Comparison of ENCODE assay signal across 13 mouse cellular contexts in the genomic region with DNA sequence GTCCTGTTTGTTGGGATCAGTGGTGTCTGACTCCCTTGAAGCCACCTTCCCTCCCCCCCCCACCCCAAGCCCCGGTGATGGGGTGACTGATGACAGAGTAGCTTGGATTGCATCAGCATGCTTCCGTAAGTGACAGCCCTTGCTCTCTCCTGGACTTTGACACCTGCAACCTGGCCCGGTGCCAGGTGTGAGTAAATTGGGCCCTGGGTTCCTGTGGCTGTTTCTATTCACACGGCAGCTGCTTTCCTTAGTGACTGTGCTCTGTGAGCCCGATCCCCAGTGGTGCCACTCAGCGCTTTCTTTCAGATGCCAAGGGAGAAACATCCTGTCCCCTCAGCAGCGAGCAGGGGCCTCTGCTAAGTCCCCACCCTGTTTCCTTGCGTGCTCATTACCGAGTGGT.
A peak's percentile ranks its signal among the peaks of the same experiment; 100 is the strongest.
DNase-seq lines count a peak whose midpoint lies in the region; ATAC-seq and TF ChIP-seq lines count a peak whose summit lies in the region.
"Had no signal": no experiment of that assay in that cellular context is flagged by ENCODE, and none has a peak within 500 bp of the region (broad histone marks: within the 10 kb centered on the region; RNA-seq: fewer than 3 reads in every experiment).

No protein-coding gene starts in this region.

- DNase-seq in heart, embryonic 10.5 days (ENCODE audit: low spot score), result no peak
- DNase-seq in heart, postnatal 14 days, result no peak
- peak; percentile 72 for DNase-seq in liver, adult 2 months (ENCODE audit: extremely low read depth, low read depth, low spot score)
- DNase-seq in thymus, adult 2 months, result peak; percentile 23
- DNase-seq in urinary bladder, postnatal 10 days (ENCODE audit: low spot score), result no peak
- no peak for DNase-seq in spleen, postnatal 36 days (ENCODE audit: low spot score in 2 of 2)
- DNase-seq: B cell, adult 2 months had no signal

- H3K79me2 ChIP-seq in liver, adult 2 months (ENCODE audit: control insufficient read depth, insufficient read depth, low read length), result no peaks in the 10 kb centered on the region

- no peak overlapping the region for H3K4me2 ChIP-seq in forebrain, embryonic 15.5 days (replicated peaks)
- H3K4me2 ChIP-seq: heart, embryonic 12.5 days; hindbrain, embryonic 14.5 days; midbrain, embryonic 12.5 days; neural tube, embryonic 12.5 days had no signal

- peak; percentile 26 for ATAC-seq in CD4-positive, CD25-positive, alpha-beta regulatory T cell, adult 4 months
- ATAC-seq in forebrain, embryonic 15.5 days (replicated peaks), result no peak

- H3K27me3 ChIP-seq in heart, embryonic 10.5 days (ENCODE audit: insufficient read depth, poor library complexity, severe bottlenecking), result no peaks in the 10 kb centered on the region
- H3K27me3 ChIP-seq in liver, adult 2 months (ENCODE audit: control insufficient read depth, insufficient read depth, low read length), result no peaks in the 10 kb centered on the region
- H3K27me3 ChIP-seq in thymus, adult 2 months (ENCODE audit: control insufficient read depth, insufficient read depth, low read length), result no peaks in the 10 kb centered on the region
- no peaks in the 10 kb centered on the region for H3K27me3 ChIP-seq in forebrain, embryonic 15.5 days
- H3K27me3 ChIP-seq: heart, embryonic 12.5 days; midbrain, embryonic 12.5 days; neural tube, embryonic 12.5 days had no signal

- H3K4me1 ChIP-seq in heart, embryonic 10.5 days, result peaks cover 44% of the 10 kb centered on the region
- H3K4me1 ChIP-seq in liver, adult 2 months (ENCODE audit: control insufficient read depth, insufficient read depth, low read length), result peaks cover 10% of the 10 kb centered on the region
- H3K4me1 ChIP-seq in thymus, adult 2 months (replicated peaks; ENCODE audit: control insufficient read depth, insufficient read depth, low read length), result peaks cover 55% of the 10 kb centered on the region
- peaks cover 11% of the 10 kb centered on the region for H3K4me1 ChIP-seq in forebrain, embryonic 15.5 days
- H3K4me1 ChIP-seq: midbrain, embryonic 12.5 days had no signal

- WGBS in heart, embryonic 10.5 days, result 66% methylated on average over 9 of the region's 9 CpGs
- 47% methylated on average over 9 of the region's 9 CpGs for WGBS in liver, adult 2 months
- 4% methylated on average over 9 of the region's 9 CpGs for WGBS in thymus, adult 2 months
- WGBS in forebrain, embryonic 15.5 days, result 29% methylated on average over 9 of the region's 9 CpGs

- H3K9ac ChIP-seq in liver, adult 2 months (ENCODE audit: low read depth, low read length), result no peak overlapping the region
- H3K9ac ChIP-seq in forebrain, embryonic 15.5 days (replicated peaks), result no peak overlapping the region
- H3K9ac ChIP-seq: heart, embryonic 12.5 days; hindbrain, embryonic 14.5 days; midbrain, embryonic 12.5 days; neural tube, embryonic 12.5 days had no signal

- no peaks in the 10 kb centered on the region for H3K36me3 ChIP-seq in heart, embryonic 10.5 days
- H3K36me3 ChIP-seq in liver, adult 2 months (ENCODE audit: control insufficient read depth, insufficient read depth, low read length), result no peaks in the 10 kb centered on the region
- no peaks in the 10 kb centered on the region for H3K36me3 ChIP-seq in thymus, adult 2 months (ENCODE audit: control insufficient read depth, insufficient read depth, low read length)
- no peaks in the 10 kb centered on the region for H3K36me3 ChIP-seq in forebrain, embryonic 15.5 days
- H3K36me3 ChIP-seq: heart, embryonic 12.5 days; midbrain, embryonic 12.5 days; neural tube, embryonic 12.5 days had no signal

- no peaks in the 10 kb centered on the region for H3K9me3 ChIP-seq in heart, embryonic 10.5 days
- H3K9me3 ChIP-seq in forebrain, embryonic 15.5 days, result no peaks in the 10 kb centered on the region
- H3K9me3 ChIP-seq: heart, embryonic 12.5 days; midbrain, embryonic 12.5 days; neural tube, embryonic 12.5 days had no signal

- H3K4me3 ChIP-seq in heart, embryonic 10.5 days, result no peak overlapping the region
- H3K4me3 ChIP-seq in liver, adult 2 months (ENCODE audit: insufficient read depth, low read depth, low read length), result no peak overlapping the region
- no peak overlapping the region for H3K4me3 ChIP-seq in thymus, adult 2 months (ENCODE audit: control insufficient read depth, insufficient read depth, low read length)
- no peak overlapping the region for H3K4me3 ChIP-seq in forebrain, embryonic 15.5 days
- H3K4me3 ChIP-seq: heart, embryonic 12.5 days; midbrain, embryonic 12.5 days; neural tube, embryonic 12.5 days had no signal

- H3K27ac ChIP-seq in heart, embryonic 10.5 days, result 0 out of 2 replicates have a peak overlapping the region, but pooled peaks have one; percentile 5
- H3K27ac ChIP-seq in liver, adult 2 months (replicated peaks; ENCODE audit: insufficient read depth, low read depth, low read length), result no peak overlapping the region
- H3K27ac ChIP-seq in thymus, adult 2 months (ENCODE audit: control insufficient read depth, insufficient read depth, low read length), result peak overlapping the region; percentile 22; the same call in 1 of the 2 replicates
- H3K27ac ChIP-seq in forebrain, embryonic 15.5 days (replicated peaks), result no peak overlapping the region
- H3K27ac ChIP-seq: hindbrain, embryonic 14.5 days; midbrain, embryonic 12.5 days; neural tube, embryonic 12.5 days had no signal

- TF ChIP-seq POLR2A in liver, adult 2 months (IDR thresholded peaks at IDR 0.05; ENCODE audit: extremely low read depth, insufficient read depth, low read length), result no peak
- TF ChIP-seq POLR2A in thymus, adult 2 months (IDR thresholded peaks at IDR 0.05; ENCODE audit: control insufficient read depth, extremely low read depth, insufficient read depth, low read length, poor library complexity), result no peak

- intact Hi-C loops in heart, postnatal 14 days (cut with DNase I), result no loop called here

- no peak for TF ChIP-seq CTCF in liver, adult 2 months (IDR thresholded peaks at IDR 0.05; ENCODE audit: low read depth, low read length)
- no peak for TF ChIP-seq CTCF in thymus, adult 2 months (IDR thresholded peaks at IDR 0.05; ENCODE audit: borderline replicate concordance, control insufficient read depth, extremely low read depth, insufficient read depth, low read length, poor library complexity)

Comparison
In these comparisons a context has a peak if more than half of its experiments do, and no peak if none do; other contexts are left out.
1. DNase-seq: peak in liver, adult 2 months (single experiment) and thymus, adult 2 months (single experiment); none in heart, embryonic 10.5 days (single experiment), heart, postnatal 14 days (0 of 2), urinary bladder, postnatal 10 days (single experiment) and spleen, postnatal 36 days (0 of 2).
2. H3K27ac ChIP-seq: peak in heart, embryonic 10.5 days (single experiment) and thymus, adult 2 months (single experiment); none in liver, adult 2 months (single experiment) and forebrain, embryonic 15.5 days (single experiment).